Mouse (Mus musculus) cortical plate, adult 2 months (tissue): ENCODE data around the gene Nepn. TPM values are rescaled to one million over a fixed set of nuclear protein-coding genes. Genes with fewer than 3 reads are reported as not detected.

Experiments
- H3K27ac ChIP-seq: fragments of 200-500 bp; 2 replicates; pipeline ENCODE4 v1.5.1; 2012; ENCODE audit warnings: low read length, control low read depth, inconsistent platforms; ENCODE audit not compliant: insufficient read depth
- H3K4me1 ChIP-seq: fragments of 200-500 bp; 2 replicates; pipeline ENCODE4 v1.6.1; 2011; ENCODE audit warnings: low read length; ENCODE audit not compliant: control insufficient read depth, insufficient read depth
- H3K4me3 ChIP-seq: fragments of 200-500 bp; 2 replicates; pipeline ENCODE4 v1.5.1; 2011; ENCODE audit warnings: mild to moderate bottlenecking, low read length, control low read depth; ENCODE audit not compliant: insufficient read depth
- CTCF ChIP-seq: fragments of 200-500 bp; IDR thresholded peaks from 2 replicates; pipeline ENCODE4 v1.5.1; 2011; ENCODE audit warnings: mild to moderate bottlenecking, control low read depth, low read length; ENCODE audit not compliant: insufficient read depth; ENCODE audit errors: extremely low read depth
- POLR2A ChIP-seq: fragments of 200-500 bp; IDR thresholded peaks from 2 replicates; pipeline ENCODE4 v1.6.1; 2011; ENCODE audit warnings: mild to moderate bottlenecking, low read length, control low read depth; ENCODE audit not compliant: insufficient read depth; ENCODE audit errors: extremely low read depth
- polyA plus RNA-seq: library from polyadenylated mRNA; depleted of rRNA; stranded (reverse); fragments of >200 nt; gene quantifications from 2 replicates; pipeline ENCODE4 v1.2.3, GENCODE M21; 2012; rRNA removed

Gene Nepn
- polyA plus RNA-seq, 1 experiment, result 0.08 TPM

DNA sequence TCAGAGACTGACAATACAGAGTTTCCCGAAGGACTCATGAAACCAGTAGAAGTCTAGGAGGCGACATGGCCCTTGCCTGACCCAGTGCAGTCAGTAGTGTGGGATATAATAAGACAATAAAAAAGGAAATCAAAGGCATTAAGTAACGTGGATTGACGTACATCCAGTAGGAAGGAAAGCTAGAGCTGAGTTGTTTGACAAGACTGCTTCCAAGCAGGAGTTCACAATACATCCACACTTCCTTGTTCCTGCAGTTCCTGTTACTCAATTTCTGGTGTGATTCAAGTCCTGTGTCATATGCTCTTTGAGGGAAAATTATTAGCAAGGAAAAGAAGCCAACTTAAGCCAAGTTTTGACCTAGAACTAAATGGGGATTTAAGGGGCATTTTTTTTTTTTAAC lies 30.6 kb downstream of the Nepn start:
- peak overlapping the region; percentile 90; the same call in 1 of the 2 replicates for H3K4me3 ChIP-seq
- TF ChIP-seq CTCF, result no peak
- TF ChIP-seq POLR2A, result no peak
- peaks cover 9% of the 10 kb centered on the region for H3K4me1 ChIP-seq
- no peak overlapping the region for H3K27ac ChIP-seq

GRCm38 (mm10) chr10:52420526-52420925 lies 31.8 kb downstream of the Nepn start:
- Histone ChIP-seq H3K27ac (no peak overlapping the region), H3K4me3 (no peak overlapping the region), H3K4me1 (peaks cover 10% of the 10 kb centered on the region)
- TF ChIP-seq CTCF (no peak), POLR2A (no peak)

GRCm38 (mm10) chr10:52421716-52422115 lies 32.9 kb downstream of the Nepn start:
- no peak for TF ChIP-seq POLR2A
- TF ChIP-seq CTCF, result no peak
- Histone ChIP-seq H3K27ac (no peak overlapping the region), H3K4me1 (peaks cover 10% of the 10 kb centered on the region), H3K4me3 (no peak overlapping the region)

GRCm38 (mm10) chr10:52423097-52423496 lies 34.3 kb downstream of the Nepn start:
- peaks cover 10% of the 10 kb centered on the region for H3K4me1 ChIP-seq
- no peak overlapping the region for H3K27ac ChIP-seq
- no peak for TF ChIP-seq POLR2A
- 0 out of 2 replicates have a peak, but pooled peaks have one; percentile 10 for TF ChIP-seq CTCF
- H3K4me3 ChIP-seq, result no peak overlapping the region

DNA sequence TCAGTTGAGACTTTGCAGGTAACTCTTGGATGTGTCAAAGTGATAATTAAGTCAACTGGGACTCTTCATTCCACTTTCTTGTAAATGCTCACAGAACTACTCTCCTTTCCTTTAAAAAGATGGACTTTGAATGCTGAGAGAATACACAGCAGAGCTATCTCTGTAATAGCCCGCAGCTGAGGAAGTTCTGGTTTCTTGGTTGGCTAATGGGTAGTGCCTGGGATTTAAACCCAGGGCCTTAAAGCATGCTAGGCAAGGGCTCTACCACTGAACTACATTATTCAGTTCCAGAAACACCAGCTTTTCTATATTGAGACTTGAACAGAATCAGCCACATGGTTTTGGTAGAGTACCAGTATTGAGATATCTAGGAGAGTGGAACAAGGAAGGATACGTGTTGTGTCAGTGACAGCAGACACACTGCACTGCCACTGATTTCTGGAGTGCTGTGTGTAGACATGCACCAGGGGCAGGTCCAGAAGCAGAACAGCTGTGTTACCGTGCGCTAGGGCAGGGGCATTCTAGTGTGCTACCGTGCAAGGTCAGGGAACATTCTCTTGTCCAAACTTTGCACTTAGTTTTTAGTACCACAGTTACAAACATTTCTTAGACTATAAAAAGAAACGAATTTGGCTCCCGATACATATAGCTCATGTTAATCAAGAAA lies 37.7 kb downstream of the Nepn start:
- Histone ChIP-seq H3K4me3 (no peak overlapping the region), H3K27ac (no peak overlapping the region), H3K4me1 (peaks cover 3% of the 10 kb centered on the region)
- TF ChIP-seq CTCF, result no peak
- TF ChIP-seq POLR2A, result no peak

- peaks cover 2% of the 10 kb centered on the region; the same call in 1 of the 2 replicates for H3K4me1 ChIP-seq
- no peak for TF ChIP-seq POLR2A
- no peak for TF ChIP-seq CTCF
- H3K4me3 ChIP-seq, result no peak overlapping the region
Measured at GRCm38 (mm10) chr10:52427634-52428415, 39.1 kb downstream of the Nepn start.

GRCm38 (mm10) chr10:52430953-52431352 lies 42.2 kb downstream of the Nepn start:
- TF ChIP-seq POLR2A (no peak), CTCF (no peak)
- Histone ChIP-seq H3K4me1 (no peaks in the 10 kb centered on the region), H3K4me3 (no peak overlapping the region)

More at GRCm38 (mm10) chr10:52427634-52428415, 39.1 kb downstream of the Nepn start:
- no peak overlapping the region for H3K27ac ChIP-seq

DNA sequence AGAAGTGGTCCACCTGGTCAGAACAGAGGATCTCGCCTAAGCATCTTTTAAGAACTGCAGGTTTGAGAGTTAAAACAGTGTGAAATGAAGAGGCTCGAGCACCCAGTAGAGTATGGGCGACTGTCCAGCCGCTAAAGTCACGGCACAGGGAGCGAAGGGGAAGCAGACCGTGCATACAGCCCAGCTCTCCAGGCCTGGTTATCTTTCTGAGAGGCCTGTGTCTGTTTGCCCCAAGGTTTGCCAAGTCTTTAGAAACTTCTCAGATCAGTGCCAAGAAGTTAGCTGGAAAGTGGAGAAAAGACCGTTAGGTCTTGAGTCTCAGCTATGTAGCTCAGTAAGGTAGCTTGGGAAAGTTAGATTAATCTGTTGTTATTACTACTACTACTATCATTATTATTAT lies 46.1 kb downstream of the Nepn start:
- H3K4me1 ChIP-seq, result no peaks in the 10 kb centered on the region
- TF ChIP-seq POLR2A (no peak), CTCF (no peak)

More at GRCm38 (mm10) chr10:52430953-52431352, 42.2 kb downstream of the Nepn start:
- H3K27ac ChIP-seq, result no peak overlapping the region

More for the DNA sequence above, 46.1 kb downstream of the Nepn start:
- Histone ChIP-seq H3K4me3 (no peak overlapping the region), H3K27ac (no peak overlapping the region)

Other genes starting within 250 kb of the Nepn start
- not detected in 2 replicates for gene Ros1, start 193.7 kb upstream of the Nepn start, polyA plus RNA-seq
- 5.7 and 5.9 TPM in 2 replicates for gene Dcbld1, start 155.4 kb upstream of the Nepn start, polyA plus RNA-seq
- not detected in 2 replicates for gene Gm26741, start 30.2 kb upstream of the Nepn start, polyA plus RNA-seq
- 22.8 and 23.8 TPM in 2 replicates for gene Gopc, start 6.8 kb upstream of the Nepn start, polyA plus RNA-seq
- gene Nus1, start 28.6 kb downstream of the Nepn start, polyA plus RNA-seq, result 32.3 and 32.5 TPM in 2 replicates